Mouse (Mus musculus): ENCODE data around the gene Magee1. TPM values are rescaled to one million over a fixed set of nuclear protein-coding genes. Genes with fewer than 3 reads are reported as not detected.

Magee1 gene
- total RNA-seq (2023): 3.1 TPM

GRCm38 (mm10) chrX:105120275-105121226 lies at the start of gene Magee1:
Gene Magee1, plus strand, starts transcription at chrX:105120378.

GRCm38 (mm10) chrX:105079615-105080092 lies 40.5 kb upstream of the Magee1 start, which contains the start of gene Pbdc1:
Gene Pbdc1, plus strand, starts transcription at chrX:105079756.

Other genes starting within 250 kb of the Magee1 start
- gene Pbdc1, start 40.6 kb upstream of the Magee1 start, total RNA-seq (2023): 35.4 TPM

All from CD8-positive naive resting alpha-beta T cell, adult 57 days (primary cell).